Comparison of ENCODE assay signal across 8 mouse cellular contexts in the genomic region with DNA sequence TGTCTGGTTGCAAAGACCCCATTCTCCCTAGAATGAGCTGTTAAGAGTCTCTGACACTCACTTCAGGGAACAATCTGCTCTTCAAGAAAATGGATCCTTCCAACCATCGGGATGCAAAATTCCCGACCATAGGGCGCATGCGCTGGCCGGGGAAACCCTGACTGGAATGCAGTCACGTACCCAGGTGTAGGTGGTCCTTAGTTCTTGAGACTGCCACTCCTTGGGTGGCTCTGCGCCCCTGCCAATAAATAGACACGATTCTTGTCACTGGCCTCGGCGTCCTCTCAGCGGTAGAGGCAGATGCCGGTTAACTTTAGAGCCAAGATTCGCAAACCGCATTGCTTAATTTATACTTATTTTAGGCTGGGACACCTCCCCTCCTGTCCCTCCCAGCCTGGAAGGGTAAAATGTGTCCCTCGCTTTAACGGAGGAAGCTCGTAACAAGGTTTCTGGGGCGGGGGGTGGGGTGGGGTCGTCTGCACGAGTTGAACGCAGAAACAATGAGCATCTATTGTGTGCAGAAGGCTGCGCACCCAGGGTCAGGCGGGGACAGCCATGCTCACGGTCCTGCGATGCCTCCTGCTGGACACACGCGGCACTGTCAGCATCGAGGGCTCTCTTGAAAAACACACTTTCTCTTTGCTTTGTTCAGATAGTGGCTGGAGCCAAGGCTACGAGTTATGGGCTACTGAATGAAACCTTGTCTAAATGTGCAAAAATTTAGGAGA. TPM values are rescaled to one million over a fixed set of nuclear protein-coding genes. Genes with fewer than 3 reads are reported as not detected.
DNase-seq lines count a peak whose midpoint lies in the region; ATAC-seq and TF ChIP-seq lines count a peak whose summit lies in the region.

No protein-coding gene starts in this region.

- ATAC-seq in G1E (ENCODE audit: extremely low read depth, insufficient number of reproducible peaks, low FRiP score, poor library complexity, severe bottlenecking): peak; percentile 43
- peak; percentile 62 for ATAC-seq in forebrain, embryonic 14.5 days
- peak; percentile 68 for ATAC-seq in neural tube, embryonic 13.5 days (ENCODE audit: low read depth)

- H3K9ac ChIP-seq in forebrain, embryonic 14.5 days (ENCODE audit: low read length): peak overlapping the region; percentile 66
- peak overlapping the region; percentile 75 for H3K9ac ChIP-seq in neural tube, embryonic 13.5 days

- WGBS in forebrain, embryonic 14.5 days: 3% methylated on average over 29 of the region's 29 CpGs
- 2% methylated on average over 29 of the region's 29 CpGs for WGBS in neural tube, embryonic 13.5 days

- peaks cover 58% of the 10 kb centered on the region for H3K4me1 ChIP-seq in G1E (ENCODE audit: insufficient read depth, low read depth, low read length)
- peaks cover 25% of the 10 kb centered on the region for H3K4me1 ChIP-seq in forebrain, embryonic 14.5 days (ENCODE audit: control insufficient read depth, insufficient read depth, low read length)
- peaks cover 61% of the 10 kb centered on the region for H3K4me1 ChIP-seq in neural tube, embryonic 13.5 days (replicated peaks)

- peak; percentile 57 for DNase-seq in G1E (ENCODE audit: low spot score)
- DNase-seq in cerebellum, adult 11-12 months: peak; percentile 89
- peak; percentile 92 for DNase-seq in forebrain, embryonic 14.5 days (ENCODE audit: low spot score)
- DNase-seq in heart, postnatal 14 days: peak; percentile 90 to 95
- DNase-seq in layer of hippocampus, adult 11-12 months (ENCODE audit: low spot score): peak; percentile 92
- peak; percentile 86 to 90 for DNase-seq in lung, adult 18-20 months
- DNase-seq in telencephalon, adult 2 months (ENCODE audit: low read depth, low spot score): peak; percentile 75

- no peaks in the 10 kb centered on the region for H3K9me3 ChIP-seq in G1E (replicated peaks)
- H3K9me3 ChIP-seq in forebrain, embryonic 14.5 days (replicated peaks; ENCODE audit: control insufficient read depth, low read length): no peaks in the 10 kb centered on the region
- no peaks in the 10 kb centered on the region for H3K9me3 ChIP-seq in neural tube, embryonic 13.5 days

- peaks cover 31% of the 10 kb centered on the region for H3K36me3 ChIP-seq in G1E (replicated peaks)
- peaks cover 25% of the 10 kb centered on the region for H3K36me3 ChIP-seq in forebrain, embryonic 14.5 days (ENCODE audit: control insufficient read depth, insufficient read depth, low read length)
- H3K36me3 ChIP-seq in neural tube, embryonic 13.5 days: peaks cover 26% of the 10 kb centered on the region

- H3K4me2 ChIP-seq in forebrain, embryonic 14.5 days (ENCODE audit: low read length): peak overlapping the region; percentile 66
- peak overlapping the region; percentile 71 for H3K4me2 ChIP-seq in neural tube, embryonic 13.5 days

- intact Hi-C loops in heart, postnatal 14 days (cut with DNase I): loop anchor here (2.0 to 5.0 kb wide), 4 partner anchors 67 to 177 kb away; a partner anchor contains a TSS

- peak; percentile 95 for TF ChIP-seq CTCF in G1E (IDR thresholded peaks at IDR 0.05; ENCODE audit: low read depth, low read length)

- H3K27me3 ChIP-seq in G1E (ENCODE audit: insufficient read depth, low read length): no peaks in the 10 kb centered on the region
- no peaks in the 10 kb centered on the region for H3K27me3 ChIP-seq in forebrain, embryonic 14.5 days (replicated peaks; ENCODE audit: control insufficient read depth, insufficient read depth, low read length)
- H3K27me3 ChIP-seq in neural tube, embryonic 13.5 days: no peaks in the 10 kb centered on the region

- peak overlapping the region; percentile 93 for H3K27ac ChIP-seq in forebrain, embryonic 14.5 days (ENCODE audit: low read depth, low read length)
- peak overlapping the region; percentile 97 for H3K27ac ChIP-seq in neural tube, embryonic 13.5 days (replicated peaks)

- H3K4me3 ChIP-seq in G1E (ENCODE audit: low read depth, low read length): peak overlapping the region; percentile 55; the same call in 1 of the 2 replicates
- peak overlapping the region; percentile 36 for H3K4me3 ChIP-seq in forebrain, embryonic 14.5 days (ENCODE audit: low read depth, low read length)
- peak overlapping the region; percentile 37 for H3K4me3 ChIP-seq in neural tube, embryonic 13.5 days

RNA-seq across cellular contexts. Expression of a gene that starts 1.6 kb away (rescaled TPM):
- total RNA-seq in G1E (2014; fragmentation: Nextera tagmentation): 1,577 and 1,715 TPM in 2 replicates
- total RNA-seq in G1E (2017): 1,676 and 1,695 TPM in 2 replicates
- 2,355 and 3,878 TPM in 2 replicates for polyA plus RNA-seq in G1E (2012)
- polyA plus RNA-seq in forebrain, embryonic 14.5 days (2014; fragmentation: Nextera tagmentation; extraction: Ambion mirVana): 474 and 520 TPM in 2 replicates
- 1,000 to 10,000 TPM; 1,113 to 1,165 TPM for total RNA-seq in heart, postnatal 14 days (2021)
- 532 and 537 TPM in 2 replicates for polyA plus RNA-seq in neural tube, embryonic 13.5 days (2015; fragmentation: Nextera tagmentation; extraction: Ambion mirVana)

RNA-seq across cellular contexts. Expression of a gene that starts 7.1 kb away (rescaled TPM):
- total RNA-seq in G1E (2014; fragmentation: Nextera tagmentation) (28.6 and 34.4 TPM in 2 replicates), G1E (2017) (21.2 and 24.8 TPM in 2 replicates)
- polyA plus RNA-seq in G1E (2012): 62.7 and 70.5 TPM in 2 replicates
- 44.0 and 45.5 TPM in 2 replicates for polyA plus RNA-seq in forebrain, embryonic 14.5 days (2014; fragmentation: Nextera tagmentation; extraction: Ambion mirVana)
- 10 to 100 TPM; 15.2 to 18.3 TPM for total RNA-seq in heart, postnatal 14 days (2021)
- polyA plus RNA-seq in neural tube, embryonic 13.5 days (2015; fragmentation: Nextera tagmentation; extraction: Ambion mirVana): 60.0 and 77.5 TPM in 2 replicates

RNA-seq across cellular contexts. Expression of a gene that starts 8.0 kb away (rescaled TPM):
- total RNA-seq in G1E (2014; fragmentation: Nextera tagmentation): 34.2 and 43.3 TPM in 2 replicates
- total RNA-seq in G1E (2017): 39.3 and 40.8 TPM in 2 replicates
- polyA plus RNA-seq in G1E (2012): 69.8 and 96.7 TPM in 2 replicates
- polyA plus RNA-seq in forebrain, embryonic 14.5 days (2014; fragmentation: Nextera tagmentation; extraction: Ambion mirVana): 49.0 and 50.0 TPM in 2 replicates
- 10 to 100 TPM; 28.4 to 29.2 TPM for total RNA-seq in heart, postnatal 14 days (2021)
- polyA plus RNA-seq in neural tube, embryonic 13.5 days (2015; fragmentation: Nextera tagmentation; extraction: Ambion mirVana): 79.1 and 80.9 TPM in 2 replicates

RNA-seq across cellular contexts. Expression of a gene that starts 8.9 kb away (rescaled TPM):
- total RNA-seq in G1E (2014; fragmentation: Nextera tagmentation): not detected in 2 replicates
- not detected in 2 replicates for total RNA-seq in G1E (2017)
- polyA plus RNA-seq in G1E (2012): not detected in 2 replicates
- not detected in 2 replicates for polyA plus RNA-seq in forebrain, embryonic 14.5 days (2014; fragmentation: Nextera tagmentation; extraction: Ambion mirVana)
- total RNA-seq in heart, postnatal 14 days (2021): not detected
- polyA plus RNA-seq in neural tube, embryonic 13.5 days (2015; fragmentation: Nextera tagmentation; extraction: Ambion mirVana): not detected in 2 replicates

RNA-seq across cellular contexts. Expression of a gene that starts 27.1 kb away (rescaled TPM):
- total RNA-seq in G1E (2014; fragmentation: Nextera tagmentation) (not detected in 2 replicates), G1E (2017) (not detected in 2 replicates)
- not detected in 2 replicates for polyA plus RNA-seq in G1E (2012)
- polyA plus RNA-seq in forebrain, embryonic 14.5 days (2014; fragmentation: Nextera tagmentation; extraction: Ambion mirVana): not detected in 2 replicates
- 1 to 10 TPM; 3.6 to 9.8 TPM for total RNA-seq in heart, postnatal 14 days (2021)
- polyA plus RNA-seq in neural tube, embryonic 13.5 days (2015; fragmentation: Nextera tagmentation; extraction: Ambion mirVana): not detected in 2 replicates

Comparison
In these comparisons a context has a peak if more than half of its experiments do, and no peak if none do; other contexts are left out.
1. Peak in every context shown above with its lines: DNase-seq, ATAC-seq, H3K4me3 ChIP-seq and H3K27ac ChIP-seq.